Comparison of ENCODE assay signal across 10 mouse cellular contexts in the genomic region with DNA sequence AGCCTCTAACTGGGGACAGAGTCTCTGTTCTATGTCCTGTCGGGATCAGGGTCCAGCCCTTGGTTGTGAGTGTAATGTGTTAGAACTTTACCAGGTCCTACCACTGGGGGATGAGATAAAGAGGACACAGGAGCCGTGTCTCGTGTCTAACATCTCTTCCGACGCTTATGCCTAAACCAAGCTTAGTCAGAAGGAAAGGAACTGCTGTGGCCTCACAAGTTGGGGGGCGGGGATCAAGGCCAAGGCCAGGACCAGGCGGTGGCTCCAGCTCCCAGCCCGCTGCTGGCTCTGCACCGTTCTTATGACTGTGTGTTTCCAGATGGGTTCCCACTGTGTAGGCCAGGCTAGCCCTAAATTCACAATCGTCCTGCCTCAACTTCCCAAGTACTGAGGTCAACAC. TPM values are rescaled to one million over a fixed set of nuclear protein-coding genes. Genes with fewer than 3 reads are reported as not detected.
DNase-seq lines count a peak whose midpoint lies in the region; ATAC-seq and TF ChIP-seq lines count a peak whose summit lies in the region.
"Had no signal": no experiment of that assay in that cellular context is flagged by ENCODE, and none has a peak within 500 bp of the region (broad histone marks: within the 10 kb centered on the region; RNA-seq: fewer than 3 reads in every experiment).

No protein-coding gene starts in this region.

- H3K4me2 ChIP-seq in kidney, postnatal 0 days (ENCODE audit: low read length): no peak overlapping the region
- H3K4me2 ChIP-seq in hindbrain, embryonic 12.5 days (replicated peaks): no peak overlapping the region
- no peak overlapping the region for H3K4me2 ChIP-seq in midbrain, embryonic 12.5 days (replicated peaks)

- 0 out of 2 replicates have a peak overlapping the region, but pooled peaks have one; percentile 80 for H3K27ac ChIP-seq in kidney, postnatal 0 days
- H3K27ac ChIP-seq in brown adipose tissue, adult 24 weeks (replicated peaks; ENCODE audit: low read depth, low read length): peak overlapping the region; percentile 22
- peak overlapping the region; percentile 77 for H3K27ac ChIP-seq in hindbrain, embryonic 12.5 days
- peak overlapping the region; percentile 93; the same call in 1 of the 2 replicates for H3K27ac ChIP-seq in midbrain, embryonic 12.5 days (replicated peaks)

- H3K4me1 ChIP-seq in kidney, postnatal 0 days (replicated peaks; ENCODE audit: insufficient read depth, low read length): peaks cover 43% of the 10 kb centered on the region
- H3K4me1 ChIP-seq in brown adipose tissue, adult 24 weeks (ENCODE audit: control insufficient read depth, insufficient read depth, insufficient read length, low read length): peaks cover 42% of the 10 kb centered on the region
- H3K4me1 ChIP-seq in hindbrain, embryonic 12.5 days: peaks cover 77% of the 10 kb centered on the region
- peaks cover 79% of the 10 kb centered on the region for H3K4me1 ChIP-seq in midbrain, embryonic 12.5 days

- no peak for DNase-seq in kidney, postnatal 0 days (ENCODE audit: low spot score)
- no peak for DNase-seq in kidney, adult 18-20 months
- DNase-seq in testis, postnatal 14 days (ENCODE audit: low spot score): no peak
- no peak for DNase-seq in layer of hippocampus, adult 9-10 months (ENCODE audit: low spot score)
- no peak for DNase-seq in thymus, postnatal 36 days
- DNase-seq: cerebellum, adult 18-20 months had no signal

- TF ChIP-seq CTCF in kidney, postnatal 0 days (IDR thresholded peaks at IDR 0.05; ENCODE audit: low read depth): no peak

- H3K9ac ChIP-seq in kidney, postnatal 0 days (ENCODE audit: low read depth, low read length): no peak overlapping the region
- H3K9ac ChIP-seq in hindbrain, embryonic 12.5 days: no peak overlapping the region
- no peak overlapping the region for H3K9ac ChIP-seq in midbrain, embryonic 12.5 days (replicated peaks)

- no peak overlapping the region for H3K4me3 ChIP-seq in kidney, postnatal 0 days (replicated peaks; ENCODE audit: low read depth, low read length)
- no peak overlapping the region for H3K4me3 ChIP-seq in brown adipose tissue, adult 24 weeks (ENCODE audit: insufficient read depth, low read depth, low read length)
- H3K4me3 ChIP-seq in hindbrain, embryonic 12.5 days: no peak overlapping the region
- no peak overlapping the region for H3K4me3 ChIP-seq in midbrain, embryonic 12.5 days

- no peaks in the 10 kb centered on the region for H3K9me3 ChIP-seq in kidney, postnatal 0 days (replicated peaks; ENCODE audit: low read length)
- H3K9me3 ChIP-seq in hindbrain, embryonic 12.5 days (replicated peaks): no peaks in the 10 kb centered on the region
- H3K9me3 ChIP-seq in midbrain, embryonic 12.5 days: no peaks in the 10 kb centered on the region

- peaks cover 16% of the 10 kb centered on the region for H3K36me3 ChIP-seq in kidney, postnatal 0 days (ENCODE audit: insufficient read depth, low read length)
- H3K36me3 ChIP-seq in hindbrain, embryonic 12.5 days: peaks cover 26% of the 10 kb centered on the region
- H3K36me3 ChIP-seq in midbrain, embryonic 12.5 days: peaks cover 26% of the 10 kb centered on the region

- 66% methylated on average over 10 of the region's 10 CpGs for WGBS in kidney, postnatal 0 days
- WGBS in hindbrain, embryonic 12.5 days: 90% methylated on average over 10 of the region's 10 CpGs
- 92% methylated on average over 10 of the region's 10 CpGs for WGBS in midbrain, embryonic 12.5 days

- H3K27me3 ChIP-seq in kidney, postnatal 0 days (ENCODE audit: insufficient read depth, low read length): no peaks in the 10 kb centered on the region
- no peaks in the 10 kb centered on the region for H3K27me3 ChIP-seq in hindbrain, embryonic 12.5 days
- H3K27me3 ChIP-seq in midbrain, embryonic 12.5 days: no peaks in the 10 kb centered on the region
- H3K27me3 ChIP-seq: Patski had no signal

- ATAC-seq in kidney, postnatal 0 days (replicated peaks; ENCODE audit: low FRiP score, low read depth): no peak
- ATAC-seq in hindbrain, embryonic 12.5 days (ENCODE audit: low FRiP score): no peak
- ATAC-seq in midbrain, embryonic 12.5 days (ENCODE audit: low FRiP score, low read depth): no peak
- ATAC-seq: Patski had no signal

RNA-seq across cellular contexts. Expression of gene Vps37b, which starts 19.2 kb away (rescaled TPM):
- 30.7 and 31.7 TPM in 2 replicates for polyA plus RNA-seq in kidney, postnatal 0 days (2015; fragmentation: Nextera tagmentation; extraction: Ambion mirVana)
- 2.7 and 3.7 TPM in 2 replicates for polyA plus RNA-seq in brown adipose tissue, adult 24 weeks (2012; ENCODE audit: insufficient read depth, insufficient read length, missing spikeins)
- polyA plus RNA-seq in hindbrain, embryonic 12.5 days (2016; fragmentation: Nextera tagmentation; extraction: Ambion mirVana): 70.8 and 78.6 TPM in 2 replicates
- 68.0 and 74.2 TPM in 2 replicates for polyA plus RNA-seq in midbrain, embryonic 12.5 days (2016; fragmentation: Nextera tagmentation; extraction: Ambion mirVana)

RNA-seq across cellular contexts. Expression of gene Hip1r, which starts 39.5 kb away (rescaled TPM):
- polyA plus RNA-seq in kidney, postnatal 0 days (2015; fragmentation: Nextera tagmentation; extraction: Ambion mirVana): 24.8 and 28.4 TPM in 2 replicates
- 3.8 and 5.2 TPM in 2 replicates for polyA plus RNA-seq in brown adipose tissue, adult 24 weeks (2012; ENCODE audit: insufficient read depth, insufficient read length, missing spikeins)
- 14.4 and 20.4 TPM in 2 replicates for polyA plus RNA-seq in hindbrain, embryonic 12.5 days (2016; fragmentation: Nextera tagmentation; extraction: Ambion mirVana)
- polyA plus RNA-seq in midbrain, embryonic 12.5 days (2016; fragmentation: Nextera tagmentation; extraction: Ambion mirVana): 13.9 and 15.5 TPM in 2 replicates

Comparison
In these comparisons a context has a peak if more than half of its experiments do, and no peak if none do; other contexts are left out.
1. H3K27ac ChIP-seq: peak in every context shown above with its lines; median percentile 93 in midbrain, embryonic 12.5 days; 80 in kidney, postnatal 0 days; 77 in hindbrain, embryonic 12.5 days; 22 in brown adipose tissue, adult 24 weeks.